Mouse (Mus musculus): ENCODE results near the gene Fem1a.

DNA sequence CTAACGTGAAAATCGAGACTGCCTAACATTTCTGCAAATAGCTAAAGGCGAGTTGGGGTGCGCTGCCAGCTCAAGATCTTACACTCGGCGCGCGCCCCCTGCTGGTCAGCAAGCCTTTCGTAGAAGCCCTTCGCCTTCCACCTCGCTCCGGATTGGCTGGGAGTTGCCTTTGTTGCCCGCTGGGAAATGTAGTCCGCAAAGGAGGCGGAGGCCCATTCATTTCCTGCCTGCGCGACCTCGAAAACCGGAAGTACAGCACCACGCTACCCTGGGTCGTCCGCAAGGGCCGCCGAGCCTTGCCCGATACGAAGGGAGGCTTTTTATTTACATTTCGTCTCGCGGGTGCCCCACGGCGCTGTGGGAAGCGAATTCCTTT lies 759 bp upstream of the Fem1a start:
- TF ChIP-seq POLR2A (IDR thresholded peaks at IDR 0.05; ENCODE audit: borderline replicate concordance, low read depth, low read length) (no peak), CTCF (IDR thresholded peaks at IDR 0.05; ENCODE audit: low read depth, low read length) (peak; percentile 42)
